Mouse (Mus musculus): ENCODE data around the gene Mxra8.

GRCm38 (mm10) chr4:155831831-155832230, 7.6 kb upstream of the Mxra8 start:
- no peak for TF ChIP-seq CTCF (IDR thresholded peaks at IDR 0.05; ENCODE audit: control insufficient read depth, insufficient read depth, insufficient read length)
- no peak for TF ChIP-seq MAX (IDR thresholded peaks at IDR 0.05)
- no peak for TF ChIP-seq MYOG (IDR thresholded peaks at IDR 0.05; ENCODE audit: control insufficient read depth, extremely low read depth, insufficient read length)
- no peak for TF ChIP-seq USF1 (IDR thresholded peaks at IDR 0.05; ENCODE audit: low read depth)
